Mouse (Mus musculus) bone marrow, adult 2 months (tissue): Measurements from ENCODE around the gene Git2. TPM values are rescaled to one million over a fixed set of nuclear protein-coding genes. Genes with fewer than 3 reads are reported as not detected.

Experiments used
- H3K27ac ChIP-seq: fragments of 200-500 bp; 2 replicates; pipeline ENCODE4 v1.5.1; 2012; ENCODE audit warnings: low read depth, mild to moderate bottlenecking, control low read depth, inconsistent platforms, low read length; ENCODE audit not compliant: control insufficient read depth, poor library complexity, insufficient read depth
- H3K4me1 ChIP-seq: fragments of 200-500 bp; 2 replicates; pipeline ENCODE4 v1.6.1; 2011; ENCODE audit warnings: low read length; ENCODE audit not compliant: control insufficient read depth, insufficient read depth
- H3K4me3 ChIP-seq: fragments of 200-500 bp; replicated peaks from 2 replicates; pipeline ENCODE3; 2011; ENCODE audit warnings: mild to moderate bottlenecking, low read depth, low read length, control low read depth; ENCODE audit not compliant: control insufficient read depth
- CTCF ChIP-seq: fragments of 200-500 bp; IDR thresholded peaks from 2 replicates; pipeline ENCODE4 v1.5.1; 2011; ENCODE audit warnings: low read length, control low read depth; ENCODE audit not compliant: control insufficient read depth, insufficient read depth
- POLR2A ChIP-seq: fragments of 200-500 bp; IDR thresholded peaks from 2 replicates; pipeline ENCODE4 v1.6.1; 2011; ENCODE audit warnings: low read depth, mild to moderate bottlenecking, control low read depth, low read length, borderline replicate concordance; ENCODE audit not compliant: control insufficient read depth
- WGBS: fragments of 180-500 bp; shearing (Covaris S2); methylation state at CpG from one replicate; pipeline ENCODE4 v1.1.7; 2018; 5-methylcytosine and 5-hydroxymethylcytosine counted together
- polyA plus RNA-seq: library from polyadenylated mRNA; stranded (reverse); fragments of >200 nt; gene quantifications from 2 replicates; pipeline ENCODE4 v1.2.4, GENCODE M21; 2011; ENCODE audit warnings: low replicate concordance; ENCODE audit not compliant: missing spikeins, insufficient read depth, insufficient read length

Git2 gene
- 33.6 and 52.4 TPM in 2 replicates for polyA plus RNA-seq

DNA sequence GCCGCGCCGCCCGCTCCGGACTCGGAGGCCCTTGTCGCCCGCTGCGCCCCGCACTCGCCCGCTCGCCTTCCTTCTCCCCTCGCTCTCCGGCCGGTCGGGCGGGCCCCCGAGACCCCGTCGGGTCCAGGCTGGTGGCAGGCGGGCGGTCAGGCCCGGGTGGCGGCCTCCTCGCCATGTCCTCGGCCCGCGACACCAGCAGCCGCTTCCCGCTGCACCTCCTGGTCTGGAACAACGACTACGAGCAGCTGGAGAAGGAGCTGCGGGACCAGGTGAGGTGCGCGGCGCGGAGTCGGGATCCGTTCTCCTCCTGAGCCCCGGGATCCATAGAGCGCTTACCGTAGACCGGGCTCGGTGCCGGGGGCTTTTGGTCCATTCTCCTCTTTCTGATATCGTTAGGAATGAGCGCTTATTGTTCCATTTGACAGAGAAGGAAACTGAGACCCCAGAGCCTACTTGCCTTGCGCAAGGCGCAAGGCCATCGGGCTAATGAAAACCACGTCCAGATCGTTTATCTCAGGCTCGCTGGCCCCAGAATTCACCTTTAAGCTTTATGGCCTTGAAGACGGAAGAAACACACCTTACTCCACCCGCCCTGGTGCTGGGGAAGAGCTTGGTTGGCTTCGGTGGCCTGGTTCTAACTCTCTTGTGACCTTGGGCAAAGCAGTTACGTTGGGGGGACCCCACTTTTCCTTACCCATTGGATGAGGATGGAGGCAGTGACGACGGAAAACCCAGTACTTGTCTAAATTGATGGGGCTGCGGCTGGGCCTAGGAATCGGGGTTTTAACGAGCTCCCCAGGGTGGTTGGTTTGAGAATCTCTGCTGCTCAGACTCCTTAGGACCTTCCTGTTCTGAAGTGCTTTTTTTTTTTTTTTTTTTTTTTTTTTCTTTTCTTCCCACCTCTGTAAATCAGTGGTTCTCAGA, at the start of gene Git2:
Gene Git2 (minus strand): TSS at position 462 of the 924 bp plus-strand sequence.
- H3K4me1 ChIP-seq: peaks cover 10% of the 10 kb centered on the region

DNA sequence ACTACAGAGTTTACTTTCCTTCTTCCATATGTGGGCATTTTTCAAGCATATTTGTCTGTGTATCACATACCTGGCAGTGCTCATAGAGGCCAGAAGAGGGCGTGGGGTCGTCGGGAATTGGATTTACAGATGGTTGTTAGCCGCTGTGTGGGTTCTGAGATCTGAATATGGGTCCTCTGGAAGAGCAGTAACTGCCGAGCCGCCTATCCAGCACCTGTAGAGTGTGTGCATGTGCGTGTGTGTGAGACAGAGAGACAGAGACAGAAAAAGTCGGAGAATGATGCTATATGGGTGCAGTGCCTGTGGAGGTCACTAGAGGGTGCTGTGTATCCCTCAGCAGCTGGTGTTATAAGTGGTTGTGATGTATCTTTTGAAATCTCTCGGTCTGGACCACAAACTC, 48.9 kb upstream of the Git2 start:
- WGBS: 6% methylated on average over 9 of the region's 9 CpGs
- H3K27ac ChIP-seq: no peak overlapping the region
- H3K4me3 ChIP-seq: peak overlapping the region; percentile 54
- TF ChIP-seq POLR2A (no peak), CTCF (peak; percentile 79)
- peaks cover 5% of the 10 kb centered on the region; the same call in 1 of the 2 replicates for H3K4me1 ChIP-seq

More for the DNA sequence above, at the start of gene Git2:
- TF ChIP-seq POLR2A: 0 out of 2 replicates have a peak, but pooled peaks have one; percentile 14
- TF ChIP-seq CTCF: no peak
- under 1% methylated on average over 53 of the region's 63 CpGs for WGBS
- Histone ChIP-seq H3K4me3 (peak within 1 kb of the TSS; percentile 91), H3K27ac (peak within 1 kb of the TSS; percentile 92)

DNA sequence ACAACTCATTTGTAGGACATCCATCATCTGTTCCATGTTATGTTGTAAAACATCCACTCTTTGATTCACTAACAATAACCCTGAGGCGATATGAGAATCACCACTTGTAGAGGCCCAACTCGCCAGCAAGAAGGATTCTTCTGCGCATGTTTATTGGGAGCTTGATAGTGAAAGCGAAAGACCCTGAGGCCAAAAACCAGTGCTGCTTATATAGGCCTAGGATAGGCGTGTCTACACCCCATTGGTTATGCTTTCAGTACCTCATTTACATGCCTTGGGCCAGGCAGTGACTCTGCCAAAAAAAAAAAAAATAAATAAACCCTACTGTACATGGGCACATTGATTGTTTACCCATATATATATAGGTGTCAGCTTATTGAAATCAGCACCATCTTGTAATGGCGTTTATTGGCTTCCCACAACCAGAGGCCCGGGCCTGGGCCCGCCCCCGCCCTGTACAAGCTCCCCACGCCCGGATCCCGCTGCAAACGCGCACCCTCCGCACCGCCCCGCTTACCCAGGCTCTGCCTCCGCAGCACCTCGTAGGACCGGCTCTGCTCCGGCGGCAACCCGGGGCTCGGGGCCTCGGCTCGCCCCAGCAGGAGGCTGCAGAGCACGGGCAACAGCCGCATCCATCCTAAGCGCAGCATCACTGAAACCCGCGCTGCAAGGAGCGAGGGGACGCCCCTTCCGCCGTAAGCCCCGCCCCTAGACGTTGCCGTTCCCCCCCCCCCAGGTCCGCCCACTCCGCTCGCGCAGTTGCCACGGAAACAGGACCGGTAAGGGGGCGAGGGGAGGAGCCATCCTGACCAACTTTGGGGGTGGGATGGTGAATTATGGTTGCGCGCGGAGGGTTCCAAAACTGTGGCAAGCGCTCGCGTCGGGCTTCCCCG, 47.7 kb upstream of the Git2 start, which contains the start of gene 1500011B03Rik:
Gene 1500011B03Rik (minus strand): TSS at position 673 of the 893 bp plus-strand sequence.
- Histone ChIP-seq H3K4me3 (peak within 1 kb of the TSS; percentile 54), H3K27ac (no peak within 1 kb of the TSS; the same call in 1 of the 2 replicates), H3K4me1 (peaks cover 5% of the 10 kb centered on the region; the same call in 1 of the 2 replicates)
- no peak for TF ChIP-seq CTCF
- TF ChIP-seq POLR2A: peak; percentile 27; the same call in 1 of the 2 replicates
- 15% methylated on average over 53 of the region's 53 CpGs for WGBS

DNA sequence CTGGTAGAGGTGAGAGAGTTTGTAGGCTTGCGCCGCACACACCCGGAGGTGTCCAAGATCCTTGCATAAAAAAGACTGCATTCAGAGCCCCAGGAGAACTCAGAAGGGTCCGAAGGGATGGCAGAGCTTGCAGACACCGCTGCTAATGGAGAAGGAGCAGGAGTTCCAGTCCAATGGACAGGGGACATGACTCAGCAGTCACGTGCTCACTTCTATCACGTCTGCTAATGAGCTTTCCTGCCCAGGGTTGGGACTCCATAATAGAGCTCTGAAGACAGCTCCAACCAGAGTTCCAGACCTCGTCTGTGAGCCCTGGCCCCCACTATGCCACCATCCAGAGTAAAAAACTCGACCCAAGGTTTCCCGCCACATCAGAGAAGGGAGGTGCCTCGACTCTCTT, 42.8 kb upstream of the Git2 start:
- WGBS: 67% methylated on average over 11 of the region's 11 CpGs
- Histone ChIP-seq H3K27ac (no peak overlapping the region), H3K4me1 (no peaks in the 10 kb centered on the region), H3K4me3 (no peak overlapping the region)
- TF ChIP-seq POLR2A: no peak
- no peak for TF ChIP-seq CTCF

DNA sequence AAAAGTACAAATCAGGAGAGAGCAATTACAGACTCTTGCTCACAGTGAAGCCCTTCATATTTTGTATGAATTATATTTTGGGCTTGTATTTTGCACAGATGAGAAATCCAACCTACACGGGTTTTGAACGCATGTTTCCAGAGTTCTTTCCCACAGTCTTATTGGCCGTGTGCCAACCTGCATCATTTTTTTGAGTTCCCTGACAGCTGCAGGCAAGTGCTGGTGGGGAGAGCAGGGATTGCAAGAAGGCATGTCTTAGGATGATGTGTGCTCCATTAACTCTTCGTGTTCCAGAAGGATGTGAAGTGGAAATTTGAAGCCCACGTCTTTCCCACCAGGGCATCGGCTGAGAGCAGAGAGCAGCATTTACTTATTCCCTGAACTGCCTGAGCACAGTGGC, 41.3 kb upstream of the Git2 start:
- no peak overlapping the region for H3K4me3 ChIP-seq
- no peak overlapping the region for H3K27ac ChIP-seq
- 79% methylated on average over 6 of the region's 6 CpGs for WGBS
- H3K4me1 ChIP-seq: no peaks in the 10 kb centered on the region
- no peak for TF ChIP-seq POLR2A
- no peak for TF ChIP-seq CTCF

DNA sequence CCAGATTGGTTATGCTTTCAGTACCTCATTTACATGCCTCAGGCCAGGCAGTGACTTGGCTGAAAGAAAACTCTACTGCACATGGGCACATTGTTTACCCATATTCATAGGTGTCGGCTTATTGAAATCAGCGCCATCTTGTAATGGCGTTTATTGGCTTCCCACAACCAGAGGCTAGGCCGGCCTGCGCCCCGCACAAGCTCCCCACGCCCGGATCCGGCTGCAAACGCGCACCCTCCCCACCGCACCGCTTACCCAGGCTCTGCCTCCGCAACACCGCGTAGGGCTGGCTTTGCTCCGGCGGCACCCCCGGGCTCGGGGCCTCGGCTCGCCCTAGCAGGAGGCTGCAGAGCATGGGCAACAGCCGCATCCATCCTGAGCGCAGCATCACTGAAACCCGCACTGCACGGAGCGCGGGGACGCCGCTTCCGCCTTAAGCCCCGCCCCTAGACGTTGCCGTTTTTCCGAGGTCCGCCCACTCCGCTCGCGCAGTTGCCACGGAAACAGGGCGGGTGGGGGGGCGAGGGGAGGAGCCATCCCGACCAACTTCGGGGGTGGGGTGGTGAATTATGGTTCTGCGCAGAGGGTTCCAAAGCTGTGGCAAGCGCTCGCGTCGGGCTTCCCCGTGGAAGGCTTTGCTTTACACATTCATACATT, 38.3 kb upstream of the Git2 start:
- H3K4me3 ChIP-seq: peak overlapping the region; percentile 94
- 1% methylated on average over 50 of the region's 50 CpGs for WGBS
- H3K4me1 ChIP-seq: no peaks in the 10 kb centered on the region
- H3K27ac ChIP-seq: peak overlapping the region; percentile 85
- TF ChIP-seq POLR2A: peak; percentile 94; the same call in 1 of the 2 replicates
- TF ChIP-seq CTCF: no peak

DNA sequence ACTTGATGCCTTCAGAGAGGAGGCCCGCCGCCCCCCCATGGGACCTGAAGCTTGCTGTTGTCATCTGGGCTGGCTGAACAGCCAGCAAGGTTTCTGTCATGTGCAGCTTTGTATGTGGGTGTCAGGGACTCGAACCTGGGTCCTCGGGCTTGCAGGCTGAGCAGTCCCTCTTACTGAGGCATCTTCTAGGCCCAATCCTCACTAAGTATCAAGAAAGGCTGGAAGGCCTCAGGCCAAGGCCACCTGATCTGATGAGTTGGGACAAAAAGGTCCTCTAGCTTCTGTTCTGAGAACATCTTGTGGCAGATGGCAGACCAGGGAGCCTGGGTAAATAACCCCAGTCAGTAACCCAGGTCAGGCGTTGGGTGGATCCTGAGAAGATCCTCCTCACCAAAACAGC, 34.5 kb upstream of the Git2 start:
- Histone ChIP-seq H3K4me1 (peaks cover 3% of the 10 kb centered on the region; the same call in 1 of the 2 replicates), H3K4me3 (no peak overlapping the region), H3K27ac (no peak overlapping the region)
- no peak for TF ChIP-seq CTCF
- no peak for TF ChIP-seq POLR2A
- WGBS: 82% methylated on average over 5 of the region's 5 CpGs
